Mouse (Mus musculus): ENCODE results near the gene Carnmt1. TPM values are rescaled to one million over a fixed set of nuclear protein-coding genes. Genes with fewer than 3 reads are reported as not detected.
"Not testable (repeated sequence)": the region's sequence is repeated elsewhere in the genome, so short reads cannot be mapped to it uniquely, and the experiment has no call there.

The Carnmt1 gene
- polyA plus RNA-seq, 1 experiment from 2014 or later, result 26.5 TPM

DNA sequence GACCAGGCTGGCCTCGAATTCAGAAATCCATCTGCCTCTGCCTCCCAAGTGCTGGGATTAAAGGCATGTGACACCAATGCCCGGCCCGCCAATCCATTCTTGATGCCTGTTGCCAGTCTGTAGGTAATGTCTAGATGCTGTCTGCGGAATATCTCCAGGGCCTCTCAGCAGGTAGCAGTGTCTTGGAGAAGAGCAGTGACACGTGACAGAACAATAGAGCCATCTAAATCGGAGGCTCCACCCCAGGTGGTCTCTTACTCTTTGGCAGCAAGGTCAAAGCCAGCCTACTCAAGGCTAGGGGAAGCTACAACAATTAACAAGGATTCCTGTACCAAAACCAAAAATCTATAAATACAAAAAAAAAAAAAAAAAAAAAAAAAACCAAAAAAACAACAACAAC is 40.3 kb downstream of the Carnmt1 start:
- Histone ChIP-seq H3K27ac (ENCODE audit: low read depth, low read length) (no peak overlapping the region), H3K9me3 (replicated peaks; ENCODE audit: control insufficient read depth, low read length) (no peaks in the 10 kb centered on the region), H3K4me2 (no peak overlapping the region), H3K36me3 (ENCODE audit: control insufficient read depth, insufficient read depth, low read length) (no peaks in the 10 kb centered on the region), H3K9ac (ENCODE audit: low read depth, low read length) (no peak overlapping the region), H3K4me1 (ENCODE audit: control insufficient read depth, insufficient read depth, low read length) (peaks cover 12% of the 10 kb centered on the region), H3K27me3 (ENCODE audit: control insufficient read depth, insufficient read depth, low read length) (no peaks in the 10 kb centered on the region), H3K4me3 (ENCODE audit: low read depth, low read length) (no peak overlapping the region)
- ATAC-seq (replicated peaks; ENCODE audit: insufficient number of reproducible peaks, low FRiP score, low TSS enrichment), result no peak
- 77% methylated on average over 6 of the region's 6 CpGs for WGBS (ENCODE audit: insufficient replicate concordance)

DNA sequence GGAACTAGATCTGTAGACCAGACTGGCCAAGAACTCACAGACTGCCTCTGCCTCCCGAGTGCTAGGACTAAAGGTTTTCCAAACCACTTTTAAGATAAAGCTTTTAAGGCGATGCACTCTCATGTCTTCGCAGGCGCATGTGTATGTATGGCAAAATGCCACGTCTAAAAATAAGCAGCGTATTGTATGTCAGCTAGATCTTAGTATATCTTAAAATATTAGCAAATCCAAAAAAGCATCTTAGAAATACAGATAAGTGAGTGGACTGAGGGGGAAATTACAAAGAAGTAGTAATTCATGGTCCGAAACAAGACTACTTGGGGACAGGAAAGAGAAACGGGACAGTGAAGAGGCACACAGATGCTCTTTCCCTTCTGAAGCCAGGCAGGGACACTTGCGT is 41.0 kb downstream of the Carnmt1 start:
- no peak for ATAC-seq (replicated peaks; ENCODE audit: insufficient number of reproducible peaks, low FRiP score, low TSS enrichment)
- H3K4me3 ChIP-seq (ENCODE audit: low read depth, low read length), result no peak overlapping the region
- no peak overlapping the region for H3K27ac ChIP-seq (ENCODE audit: low read depth, low read length)
- no peak overlapping the region for H3K4me2 ChIP-seq
- H3K36me3 ChIP-seq (ENCODE audit: control insufficient read depth, insufficient read depth, low read length), result no peaks in the 10 kb centered on the region
- no peaks in the 10 kb centered on the region for H3K27me3 ChIP-seq (ENCODE audit: control insufficient read depth, insufficient read depth, low read length)
- 88% methylated on average over 9 of the region's 9 CpGs for WGBS (ENCODE audit: insufficient replicate concordance)
- H3K4me1 ChIP-seq (ENCODE audit: control insufficient read depth, insufficient read depth, low read length), result peaks cover 12% of the 10 kb centered on the region
- no peaks in the 10 kb centered on the region for H3K9me3 ChIP-seq (replicated peaks; ENCODE audit: control insufficient read depth, low read length)
- H3K9ac ChIP-seq (ENCODE audit: low read depth, low read length), result no peak overlapping the region

DNA sequence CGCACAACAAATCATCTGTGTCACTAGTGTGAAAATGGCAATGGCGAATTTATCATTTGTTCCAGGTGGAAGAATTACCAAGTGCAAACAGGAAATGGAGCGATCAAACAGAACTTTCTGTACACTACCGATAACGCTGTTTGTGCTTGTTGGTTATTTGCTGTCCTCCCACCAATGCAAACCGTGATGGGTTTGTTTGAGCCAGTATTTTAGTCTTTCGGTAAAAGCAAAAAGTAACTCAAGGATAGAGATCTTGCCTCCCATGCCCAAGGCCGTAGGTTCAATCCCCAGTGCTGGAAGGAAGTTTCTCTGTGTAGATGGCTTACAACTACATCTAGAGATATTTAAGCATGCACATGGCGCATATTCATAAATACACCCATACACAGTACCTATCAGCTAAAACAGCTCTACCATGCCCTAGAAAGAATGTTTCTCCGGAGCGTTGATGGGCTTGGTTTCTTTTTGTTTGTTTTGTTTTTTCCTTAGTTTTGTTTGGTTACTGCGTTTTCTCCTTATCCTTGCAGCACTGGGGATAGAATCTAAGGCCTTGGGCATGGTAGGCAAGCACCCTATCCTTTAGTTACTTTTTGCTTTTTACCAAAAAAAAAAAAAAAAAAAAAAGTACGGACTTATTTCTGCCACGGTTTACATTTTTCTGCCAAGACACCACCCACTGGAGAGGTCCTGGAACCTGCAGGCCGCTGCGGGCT is 41.7 kb downstream of the Carnmt1 start:
- WGBS (ENCODE audit: insufficient replicate concordance), result 53% methylated on average over 16 of the region's 16 CpGs
- Histone ChIP-seq H3K4me2 (peak overlapping the region; percentile 82), H3K9ac (ENCODE audit: low read depth, low read length) (peak overlapping the region; percentile 90), H3K4me3 (ENCODE audit: low read depth, low read length) (peak overlapping the region; percentile 89), H3K36me3 (ENCODE audit: control insufficient read depth, insufficient read depth, low read length) (no peaks in the 10 kb centered on the region), H3K27ac (ENCODE audit: low read depth, low read length) (peak overlapping the region; percentile 93), H3K4me1 (ENCODE audit: control insufficient read depth, insufficient read depth, low read length) (peaks cover 12% of the 10 kb centered on the region), H3K27me3 (ENCODE audit: control insufficient read depth, insufficient read depth, low read length) (no peaks in the 10 kb centered on the region), H3K9me3 (replicated peaks; ENCODE audit: control insufficient read depth, low read length) (no peaks in the 10 kb centered on the region)
- ATAC-seq (replicated peaks; ENCODE audit: insufficient number of reproducible peaks, low FRiP score, low TSS enrichment), result no peak

DNA sequence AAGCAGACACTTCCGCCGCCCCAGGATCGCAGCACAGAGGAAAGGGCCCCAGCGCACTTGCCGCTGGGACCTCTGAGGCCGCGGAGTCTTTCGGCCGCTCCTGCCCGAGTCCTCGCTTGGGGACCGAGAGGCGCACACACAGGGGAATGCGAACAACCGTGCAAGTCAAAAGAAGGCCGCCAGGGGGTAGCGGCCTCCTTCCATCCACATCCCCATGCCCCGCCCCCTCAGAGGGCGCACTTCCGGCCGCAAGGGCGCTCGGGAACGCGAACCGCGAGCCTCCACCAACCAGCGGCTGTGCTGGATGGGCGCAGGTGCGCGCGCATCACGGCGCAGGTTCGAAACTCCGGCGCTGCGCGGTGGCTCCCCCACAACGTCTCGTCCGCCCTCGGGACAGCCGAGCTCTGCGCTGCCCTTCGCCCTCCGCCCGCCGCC is 42.3 kb downstream of the Carnmt1 start, which contains the start of gene D030056L22Rik:
Gene D030056L22Rik, plus strand, starts transcription at position 328 of the 435 bp plus-strand sequence.
- peak within 1 kb of the TSS; percentile 89 for H3K4me3 ChIP-seq (ENCODE audit: low read depth, low read length)
- no peaks in the 10 kb centered on the region for H3K36me3 ChIP-seq (ENCODE audit: control insufficient read depth, insufficient read depth, low read length)
- H3K9ac ChIP-seq (ENCODE audit: low read depth, low read length), result peak within 1 kb of the TSS; percentile 90
- peak within 1 kb of the TSS; percentile 82 for H3K4me2 ChIP-seq
- H3K4me1 ChIP-seq (ENCODE audit: control insufficient read depth, insufficient read depth, low read length), result peaks cover 12% of the 10 kb centered on the region
- H3K27ac ChIP-seq (ENCODE audit: low read depth, low read length), result peak within 1 kb of the TSS; percentile 93
- under 1% methylated on average over 38 of the region's 49 CpGs for WGBS (ENCODE audit: insufficient replicate concordance)
- no peaks in the 10 kb centered on the region for H3K9me3 ChIP-seq (replicated peaks; ENCODE audit: control insufficient read depth, low read length)
- peak; percentile 97 for ATAC-seq (replicated peaks; ENCODE audit: insufficient number of reproducible peaks, low FRiP score, low TSS enrichment)
- H3K27me3 ChIP-seq (ENCODE audit: control insufficient read depth, insufficient read depth, low read length), result no peaks in the 10 kb centered on the region

DNA sequence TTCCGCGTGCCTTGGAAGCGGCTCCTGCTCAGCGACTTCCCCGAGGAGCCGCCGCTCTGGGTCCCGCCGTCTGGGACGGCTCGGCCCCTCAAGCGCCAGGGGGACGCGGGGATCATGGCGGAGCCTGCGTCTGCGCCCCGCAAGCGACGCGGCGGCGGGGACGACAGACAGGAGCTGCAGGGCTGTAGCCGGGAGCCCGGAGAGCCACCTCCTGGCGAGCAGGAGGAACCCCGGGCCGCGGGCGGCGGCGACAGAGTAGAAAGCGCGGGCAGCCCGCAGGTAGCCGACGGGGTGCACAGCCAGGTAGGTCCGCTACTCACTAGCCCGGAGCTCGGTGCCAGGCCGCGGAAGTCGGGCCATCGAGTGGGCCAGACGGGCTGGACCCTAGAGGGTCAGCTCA is 42.8 kb downstream of the Carnmt1 start:
- Histone ChIP-seq H3K27ac (ENCODE audit: low read depth, low read length) (peak overlapping the region; percentile 66), H3K4me3 (ENCODE audit: low read depth, low read length) (peak overlapping the region; percentile 89), H3K4me1 (ENCODE audit: control insufficient read depth, insufficient read depth, low read length) (peaks cover 12% of the 10 kb centered on the region), H3K9ac (ENCODE audit: low read depth, low read length) (peak overlapping the region; percentile 90), H3K4me2 (peak overlapping the region; percentile 82)
- 0% methylated on average over 37 of the region's 46 CpGs for WGBS (ENCODE audit: insufficient replicate concordance)
- H3K9me3 ChIP-seq (replicated peaks; ENCODE audit: control insufficient read depth, low read length); H3K36me3 ChIP-seq (ENCODE audit: control insufficient read depth, insufficient read depth, low read length); H3K27me3 ChIP-seq (ENCODE audit: control insufficient read depth, insufficient read depth, low read length): not testable (repeated sequence)
- ATAC-seq (replicated peaks; ENCODE audit: insufficient number of reproducible peaks, low FRiP score, low TSS enrichment), result peak; percentile 57

DNA sequence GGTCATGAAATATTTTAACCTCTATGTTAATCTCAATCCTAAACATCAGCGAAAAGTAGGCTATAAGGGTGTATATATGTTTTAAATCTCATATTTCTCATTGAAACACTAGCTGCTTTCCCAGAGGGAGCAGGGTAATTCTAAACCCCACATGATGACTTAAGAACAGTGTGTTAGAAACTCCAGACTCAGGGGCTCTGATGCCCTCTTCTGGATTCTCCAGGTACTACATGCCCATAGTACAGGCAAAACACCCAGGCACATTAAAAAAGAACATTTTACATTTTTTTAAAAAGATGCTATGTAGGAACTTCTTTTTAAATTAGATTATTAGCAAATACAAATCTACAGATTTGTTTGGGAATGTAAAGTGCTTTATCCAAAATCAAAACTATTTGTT is 45.8 kb downstream of the Carnmt1 start:
- Histone ChIP-seq H3K9me3 (replicated peaks; ENCODE audit: control insufficient read depth, low read length) (no peaks in the 10 kb centered on the region), H3K27me3 (ENCODE audit: control insufficient read depth, insufficient read depth, low read length) (no peaks in the 10 kb centered on the region), H3K27ac (ENCODE audit: low read depth, low read length) (no peak overlapping the region), H3K4me2 (no peak overlapping the region), H3K9ac (ENCODE audit: low read depth, low read length) (no peak overlapping the region), H3K4me3 (ENCODE audit: low read depth, low read length) (no peak overlapping the region), H3K36me3 (ENCODE audit: control insufficient read depth, insufficient read depth, low read length) (no peaks in the 10 kb centered on the region), H3K4me1 (ENCODE audit: control insufficient read depth, insufficient read depth, low read length) (peaks cover 12% of the 10 kb centered on the region)
- WGBS (ENCODE audit: insufficient replicate concordance), result 40% methylated on average over 1 of the region's 1 CpGs
- no peak for ATAC-seq (replicated peaks; ENCODE audit: insufficient number of reproducible peaks, low FRiP score, low TSS enrichment)

DNA sequence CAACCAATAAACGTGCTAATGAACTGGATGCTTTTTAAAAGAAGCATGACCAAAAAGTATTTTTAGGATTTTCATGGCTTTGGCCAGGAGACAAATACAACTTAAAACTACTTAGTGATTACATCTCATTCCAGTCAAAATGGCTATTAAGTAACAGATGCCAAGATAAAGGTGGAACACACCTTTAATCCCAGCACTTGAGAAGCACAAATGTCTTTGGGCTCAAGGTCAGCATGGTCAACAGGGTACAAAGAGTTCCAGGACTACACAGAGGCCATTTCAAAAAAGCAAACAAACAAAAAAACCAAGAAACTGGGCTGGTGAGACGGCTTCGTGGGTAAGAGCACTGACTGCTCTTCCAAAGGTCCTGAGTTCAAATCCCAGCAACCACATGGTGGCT is 49.8 kb downstream of the Carnmt1 start:
- H3K4me1 ChIP-seq (ENCODE audit: control insufficient read depth, insufficient read depth, low read length), result peaks cover 3% of the 10 kb centered on the region; the same call in 1 of the 2 replicates
- H3K36me3 ChIP-seq (ENCODE audit: control insufficient read depth, insufficient read depth, low read length), result no peaks in the 10 kb centered on the region
- H3K27ac ChIP-seq (ENCODE audit: low read depth, low read length), result no peak overlapping the region
- no peak overlapping the region for H3K9ac ChIP-seq (ENCODE audit: low read depth, low read length)
- no peaks in the 10 kb centered on the region for H3K9me3 ChIP-seq (replicated peaks; ENCODE audit: control insufficient read depth, low read length)
- no peaks in the 10 kb centered on the region for H3K27me3 ChIP-seq (ENCODE audit: control insufficient read depth, insufficient read depth, low read length)
- no peak overlapping the region for H3K4me3 ChIP-seq (ENCODE audit: low read depth, low read length)
- 83% methylated on average over 3 of the region's 3 CpGs for WGBS (ENCODE audit: insufficient replicate concordance)
- no peak for ATAC-seq (replicated peaks; ENCODE audit: insufficient number of reproducible peaks, low FRiP score, low TSS enrichment)
- H3K4me2 ChIP-seq, result no peak overlapping the region

DNA sequence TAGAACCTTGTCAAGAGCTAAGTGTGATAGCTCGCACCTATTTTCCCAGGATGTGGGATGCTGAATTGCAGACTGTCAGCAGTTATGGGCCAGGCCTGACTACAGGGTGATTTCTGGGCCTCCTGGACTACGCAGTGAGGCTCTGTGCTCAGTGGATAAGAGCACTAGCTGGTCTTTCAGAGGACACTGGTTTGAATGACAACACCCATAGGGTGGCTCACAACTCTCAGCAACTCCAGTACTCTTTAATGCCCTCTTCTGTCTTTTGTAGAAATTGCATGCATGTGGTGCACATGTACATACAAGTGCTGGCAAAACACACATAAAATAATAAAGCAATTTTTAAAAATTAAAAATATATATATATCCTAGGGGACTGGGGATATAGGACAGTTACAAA is 54.6 kb downstream of the Carnmt1 start:
- no peak for ATAC-seq (replicated peaks; ENCODE audit: insufficient number of reproducible peaks, low FRiP score, low TSS enrichment)

DNA sequence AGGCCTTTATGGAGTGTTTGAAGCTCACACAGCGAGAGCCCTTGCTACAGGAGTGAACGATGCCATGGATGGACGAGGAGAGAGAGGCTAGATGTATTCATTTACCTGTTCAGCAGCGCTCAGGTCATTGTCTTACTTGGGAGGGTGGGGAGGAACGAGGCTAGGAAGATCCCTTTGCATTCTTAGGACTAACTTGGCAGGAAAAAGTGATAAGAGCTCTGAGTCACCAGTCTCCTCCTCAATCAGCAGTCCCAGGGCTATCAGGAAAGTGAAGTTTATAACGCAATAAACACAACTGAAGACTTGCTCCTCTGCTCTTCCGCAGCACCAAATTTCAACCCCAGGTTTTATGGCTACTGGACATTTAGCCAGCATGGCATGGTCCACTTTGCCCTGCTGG is 59.7 kb downstream of the Carnmt1 start:
- ATAC-seq (replicated peaks; ENCODE audit: insufficient number of reproducible peaks, low FRiP score, low TSS enrichment), result no peak
- Histone ChIP-seq H3K27me3 (ENCODE audit: control insufficient read depth, insufficient read depth, low read length) (peaks cover 6% of the 10 kb centered on the region; the same call in 1 of the 2 replicates), H3K4me2 (no peak overlapping the region), H3K9ac (ENCODE audit: low read depth, low read length) (no peak overlapping the region), H3K4me3 (ENCODE audit: low read depth, low read length) (no peak overlapping the region), H3K36me3 (ENCODE audit: control insufficient read depth, insufficient read depth, low read length) (no peaks in the 10 kb centered on the region), H3K27ac (ENCODE audit: low read depth, low read length) (no peak overlapping the region), H3K9me3 (replicated peaks; ENCODE audit: control insufficient read depth, low read length) (no peaks in the 10 kb centered on the region), H3K4me1 (ENCODE audit: control insufficient read depth, insufficient read depth, low read length) (peaks cover 2% of the 10 kb centered on the region; the same call in 1 of the 2 replicates)
- 52% methylated on average over 7 of the region's 7 CpGs for WGBS (ENCODE audit: insufficient replicate concordance)

More for the DNA sequence above, 54.6 kb downstream of the Carnmt1 start:
- no peak overlapping the region for H3K4me2 ChIP-seq
- H3K36me3 ChIP-seq (ENCODE audit: control insufficient read depth, insufficient read depth, low read length), result no peaks in the 10 kb centered on the region
- no peaks in the 10 kb centered on the region; the same call in 1 of the 2 replicates for H3K4me1 ChIP-seq (ENCODE audit: control insufficient read depth, insufficient read depth, low read length)
- no peaks in the 10 kb centered on the region for H3K9me3 ChIP-seq (replicated peaks; ENCODE audit: control insufficient read depth, low read length)
- no peak overlapping the region for H3K4me3 ChIP-seq (ENCODE audit: low read depth, low read length)
- H3K27me3 ChIP-seq (ENCODE audit: control insufficient read depth, insufficient read depth, low read length), result no peaks in the 10 kb centered on the region
- H3K27ac ChIP-seq (ENCODE audit: low read depth, low read length), result no peak overlapping the region
- H3K9ac ChIP-seq (ENCODE audit: low read depth, low read length), result no peak overlapping the region
- WGBS (ENCODE audit: insufficient replicate concordance), result 75% methylated on average over 2 of the region's 2 CpGs

Data from heart, embryonic 11.5 days (tissue).